Mouse (Mus musculus) brain, embryonic 14.5 days (tissue): ENCODE results near the gene Tmem104.

Source experiments
- CTCF ChIP-seq: fragments of 200-500 bp; IDR thresholded peaks from 2 replicates; pipeline ENCODE4 v1.5.1; 2012; ENCODE audit warnings: inconsistent platforms, mild to moderate bottlenecking, moderate library complexity, borderline replicate concordance; ENCODE audit not compliant: insufficient read depth, insufficient read length; ENCODE audit errors: extremely low read depth
- POLR2A ChIP-seq: fragments of 200-500 bp; IDR thresholded peaks from 2 replicates; pipeline ENCODE4 v1.6.1; 2012; ENCODE audit warnings: mild to moderate bottlenecking, inconsistent platforms, borderline replicate concordance; ENCODE audit not compliant: poor library complexity, insufficient read depth, insufficient read length, severe bottlenecking; ENCODE audit errors: extremely low read depth

- no peak for TF ChIP-seq POLR2A
- no peak for TF ChIP-seq CTCF
These were observed 8.5 kb upstream of the Tmem104 start for GRCm38 (mm10) chr11:115178766-115179165.
